Mouse (Mus musculus): ENCODE measurements around the gene Mpped2. TPM values are rescaled to one million over a fixed set of nuclear protein-coding genes. Genes with fewer than 3 reads are reported as not detected.

Mpped2 gene
- total and polyA plus RNA-seq, 3 experiments: 0.04 to 0.10 TPM; not detected in 1

DNA sequence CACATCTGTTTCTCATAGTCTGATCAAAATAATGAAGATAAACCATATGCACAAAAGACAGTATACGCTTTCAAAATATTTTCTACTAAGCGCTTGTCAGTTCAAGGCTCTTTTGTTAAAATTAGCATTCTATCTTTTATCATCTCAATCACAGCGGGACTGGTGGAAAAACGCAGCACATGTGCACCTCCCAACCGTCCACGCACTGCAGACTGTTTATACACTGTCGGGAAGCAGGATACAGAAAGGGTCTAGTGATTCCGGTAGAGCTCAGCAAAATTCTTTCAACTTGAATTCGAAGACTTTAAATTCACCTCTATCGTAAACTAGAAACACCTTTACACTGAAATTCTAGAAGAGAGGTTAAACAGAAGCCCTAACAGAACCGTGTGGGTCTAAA, 27.8 kb upstream of the Mpped2 start:
- no peak for TF ChIP-seq POLR2A (IDR thresholded peaks at IDR 0.05; ENCODE audit: control insufficient read depth in 1 of 2, insufficient read depth in 1 of 2, low read depth in 1 of 2, low read length in 2 of 2, poor library complexity in 1 of 2)
- TF ChIP-seq E2F4 (IDR thresholded peaks at IDR 0.05; ENCODE audit: borderline replicate concordance, low read depth, low read length): no peak
- TF ChIP-seq SMC3 (IDR thresholded peaks at IDR 0.05; ENCODE audit: low read depth, low read length): no peak
- no peak for TF ChIP-seq KAT2A (conservative IDR thresholded peaks at IDR 0.05; ENCODE audit: low read depth, low read length)
- no peak for TF ChIP-seq MAX (IDR thresholded peaks at IDR 0.05; ENCODE audit: low read length)
- no peak for TF ChIP-seq ELF1 (IDR thresholded peaks at IDR 0.05; ENCODE audit: low read depth, low read length)
- TF ChIP-seq RAD21 (IDR thresholded peaks at IDR 0.05; ENCODE audit: low read depth, low read length): no peak
- TF ChIP-seq ZNF384 (IDR thresholded peaks at IDR 0.05; ENCODE audit: low read depth, low read length): no peak
- no peak for TF ChIP-seq TCF12 (IDR thresholded peaks at IDR 0.05; ENCODE audit: low read depth, low read length)
- no peak for TF ChIP-seq NELFE (IDR thresholded peaks at IDR 0.05; ENCODE audit: low read depth, low read length)
- no peak for TF ChIP-seq MYC (IDR thresholded peaks at IDR 0.05; ENCODE audit: low read depth, low read length)
- no peak for TF ChIP-seq CHD2 (IDR thresholded peaks at IDR 0.05; ENCODE audit: low read length)
- TF ChIP-seq UBTF (IDR thresholded peaks at IDR 0.05; ENCODE audit: borderline replicate concordance, insufficient read depth, low read depth, low read length): no peak
- TF ChIP-seq RCOR1 (IDR thresholded peaks at IDR 0.05; ENCODE audit: low read depth, low read length): no peak
- TF ChIP-seq POLR2AphosphoS2 (IDR thresholded peaks at IDR 0.05; ENCODE audit: low read length): no peak
- TF ChIP-seq JUND (IDR thresholded peaks at IDR 0.05; ENCODE audit: low read depth, low read length): no peak
- TF ChIP-seq MAZ (IDR thresholded peaks at IDR 0.05; ENCODE audit: low read depth, low read length): no peak
- no peaks in the 10 kb centered on the region for H3K79me2 ChIP-seq (ENCODE audit: control insufficient read depth, insufficient read depth, low read length, poor library complexity)
- no peak for DNase-seq (ENCODE audit: low read depth, low spot score)
- H3K9me3 ChIP-seq (replicated peaks; ENCODE audit: insufficient read depth, low read length): no peaks in the 10 kb centered on the region
- H3K27ac ChIP-seq (ENCODE audit: control insufficient read depth, low read depth, low read length): no peak overlapping the region
- H3K27me3 ChIP-seq (ENCODE audit: control insufficient read depth in 1 of 2, insufficient read depth in 2 of 2, low read length in 2 of 2): no peaks in the 10 kb centered on the region
- no peaks in the 10 kb centered on the region for H3K36me3 ChIP-seq (ENCODE audit: control insufficient read depth in 1 of 2, insufficient read depth in 2 of 2, low read length in 2 of 2)
- H3K4me3 ChIP-seq (ENCODE audit: control insufficient read depth in 1 of 2, insufficient read depth in 1 of 2, low read depth in 2 of 2, low read length in 2 of 2): no peak overlapping the region
- no peaks in the 10 kb centered on the region for H3K4me1 ChIP-seq (ENCODE audit: control insufficient read depth in 1 of 2, insufficient read depth in 2 of 2, low read length in 2 of 2)
- no peak overlapping the region for H3K9ac ChIP-seq (ENCODE audit: control insufficient read depth, low read depth, low read length, poor library complexity, severe bottlenecking)

- TF ChIP-seq POLR2A (IDR thresholded peaks at IDR 0.05; ENCODE audit: control insufficient read depth in 1 of 2, insufficient read depth in 1 of 2, low read depth in 1 of 2, low read length in 2 of 2, poor library complexity in 1 of 2) (no peak), E2F4 (IDR thresholded peaks at IDR 0.05; ENCODE audit: borderline replicate concordance, low read depth, low read length) (no peak), BHLHE40 (IDR thresholded peaks at IDR 0.05; ENCODE audit: borderline replicate concordance, low read depth, low read length) (no peak), NELFE (IDR thresholded peaks at IDR 0.05; ENCODE audit: low read depth, low read length) (no peak), SIN3A (IDR thresholded peaks at IDR 0.05; ENCODE audit: low read length) (no peak), ZMIZ1 (IDR thresholded peaks at IDR 0.05; ENCODE audit: low read depth, low read length) (no peak), CTCF (IDR thresholded peaks at IDR 0.05 in 2 of 3, conservative IDR thresholded peaks at IDR 0.05 in 1 of 3; ENCODE audit: control insufficient read depth in 1 of 3, insufficient read depth in 1 of 3, low read depth in 2 of 3, low read length in 3 of 3, poor library complexity in 1 of 3, severe bottlenecking in 1 of 3) (no peak), MYB (IDR thresholded peaks at IDR 0.05; ENCODE audit: low read depth, low read length) (no peak), CHD1 (IDR thresholded peaks at IDR 0.05; ENCODE audit: low read depth, low read length) (no peak), HCFC1 (IDR thresholded peaks at IDR 0.05; ENCODE audit: low read depth, low read length) (no peak), RCOR1 (IDR thresholded peaks at IDR 0.05; ENCODE audit: low read depth, low read length) (no peak), TBP (IDR thresholded peaks at IDR 0.05; ENCODE audit: low read depth, low read length) (no peak)
- H3K27me3 ChIP-seq (ENCODE audit: control insufficient read depth in 1 of 2, insufficient read depth in 2 of 2, low read length in 2 of 2): no peaks in the 10 kb centered on the region; a peak in 1 of 4 replicates
- H3K79me2 ChIP-seq (ENCODE audit: control insufficient read depth, insufficient read depth, low read length, poor library complexity): no peaks in the 10 kb centered on the region
- no peaks in the 10 kb centered on the region for H3K4me1 ChIP-seq (ENCODE audit: control insufficient read depth in 1 of 2, insufficient read depth in 2 of 2, low read length in 2 of 2)
- H3K36me3 ChIP-seq (ENCODE audit: control insufficient read depth in 1 of 2, insufficient read depth in 2 of 2, low read length in 2 of 2): no peaks in the 10 kb centered on the region
- no peaks in the 10 kb centered on the region for H3K9me3 ChIP-seq (replicated peaks; ENCODE audit: insufficient read depth, low read length)
- H3K4me3 ChIP-seq (ENCODE audit: control insufficient read depth in 1 of 2, insufficient read depth in 1 of 2, low read depth in 2 of 2, low read length in 2 of 2): no peak overlapping the region
- DNase-seq (ENCODE audit: low read depth, low spot score): no peak
- no peak overlapping the region for H3K9ac ChIP-seq (ENCODE audit: control insufficient read depth, low read depth, low read length, poor library complexity, severe bottlenecking)
- no peak overlapping the region for H3K27ac ChIP-seq (ENCODE audit: control insufficient read depth, low read depth, low read length)
Measured at GRCm38 (mm10) chr2:106674319-106674718, 18.8 kb upstream of the Mpped2 start.
